Mouse (Mus musculus): ENCODE measurements around the gene 1600014C23Rik. TPM values are rescaled to one million over a fixed set of nuclear protein-coding genes. Genes with fewer than 3 reads are reported as not detected.

1600014C23Rik gene
- total RNA-seq (2023) = not detected

DNA sequence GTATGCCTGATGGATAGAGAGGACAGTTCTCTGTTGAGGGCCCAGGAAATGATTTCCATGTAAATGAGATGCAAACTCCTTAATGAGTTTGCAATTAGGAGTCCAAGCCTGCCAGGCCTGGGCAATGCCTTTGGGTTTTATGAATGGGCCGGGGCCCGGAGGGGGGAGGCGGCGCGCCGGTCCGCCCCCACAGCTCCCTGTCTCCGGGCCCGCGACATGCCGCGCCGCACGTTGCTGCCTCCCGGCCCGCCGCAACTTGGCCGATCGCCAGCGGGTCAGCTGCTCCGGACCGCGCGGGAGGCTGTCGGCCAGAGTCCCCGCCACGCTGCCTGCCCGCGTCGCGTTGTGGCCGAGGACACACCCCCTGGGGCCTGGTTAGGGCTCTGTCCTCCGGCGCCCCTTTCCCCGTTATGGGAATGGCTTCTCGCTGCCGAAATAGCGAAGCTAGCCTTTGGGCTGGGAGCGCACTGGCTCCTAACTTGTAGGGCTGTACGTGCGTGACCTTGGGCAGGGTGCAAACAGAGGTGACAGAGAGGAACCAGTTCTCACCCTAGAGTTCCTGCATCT is at the start of gene 1600014C23Rik:
Gene 1600014C23Rik, minus strand, starts transcription at position 110 of the 567 bp plus-strand sequence.

DNA sequence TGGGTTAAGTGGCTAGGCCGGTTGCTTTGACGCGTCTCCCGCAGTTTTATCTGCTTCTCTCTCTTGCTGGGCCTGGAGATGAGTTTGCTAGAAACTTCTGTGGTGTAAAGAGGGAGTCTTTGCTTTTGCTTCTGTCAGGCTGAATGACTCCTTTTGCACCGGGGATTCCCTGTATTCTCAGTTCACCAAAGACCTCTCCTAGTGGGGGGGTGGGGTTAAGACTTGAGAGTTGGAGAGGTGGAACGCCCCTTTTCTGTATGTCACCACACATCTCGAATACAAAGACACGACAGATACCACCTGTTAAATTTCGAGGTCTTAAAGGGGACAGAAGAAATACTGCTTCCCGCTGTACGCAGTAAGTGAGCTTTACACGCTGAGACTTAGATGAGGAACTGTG is 46.9 kb downstream of the 1600014C23Rik start, which contains the start of gene Tmem63b:
Gene Tmem63b, minus strand, starts transcription at position 190 of the 400 bp plus-strand sequence.

DNA sequence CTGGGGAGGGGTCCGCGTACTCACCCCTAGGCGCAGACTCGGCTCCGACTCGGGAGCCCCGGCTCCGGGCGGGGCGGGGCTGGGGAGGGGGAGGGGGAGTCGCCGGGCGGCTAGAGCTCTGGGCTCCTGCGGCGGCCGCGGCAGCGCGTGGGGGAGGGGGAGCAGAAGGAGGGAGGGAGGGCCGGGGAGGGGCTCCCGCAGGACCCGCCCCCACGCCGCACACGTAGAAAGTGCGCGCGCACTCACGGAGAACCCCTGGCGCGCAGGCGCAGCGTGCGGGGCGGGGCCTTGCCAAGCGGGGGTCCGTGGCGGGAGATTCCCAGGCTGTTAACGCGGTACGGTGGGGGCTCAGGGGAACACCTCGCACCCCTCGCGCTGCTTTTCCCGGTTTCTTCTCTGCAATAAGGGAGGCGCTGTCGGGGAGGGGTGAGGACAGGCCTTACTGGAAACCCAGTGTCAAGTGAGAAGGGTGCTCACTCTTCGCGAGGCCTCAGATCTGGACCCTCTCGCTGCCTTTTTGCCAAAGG is 47.5 kb downstream of the 1600014C23Rik start, which contains the start of gene Mrpl14:
Gene Mrpl14, plus strand, starts transcription at position 230 of the 527 bp plus-strand sequence.

Other genes starting within 250 kb of the 1600014C23Rik start
- gene Aars2, start 227.0 kb downstream of the 1600014C23Rik start, total RNA-seq (2023) = 1 to 10 TPM; 8.9 TPM
- gene Tcte1, start 210.4 kb downstream of the 1600014C23Rik start, total RNA-seq (2023) = not detected
- gene Tmem151b, start 184.2 kb downstream of the 1600014C23Rik start, total RNA-seq (2023) = under 1 TPM; 0.09 to 0.18 TPM
- 100 to 1,000 TPM; 172 to 190 TPM for gene Nfkbie, start 178.1 kb downstream of the 1600014C23Rik start, total RNA-seq (2023)
- 10 to 100 TPM; 74.0 to 90.3 TPM for gene Slc35b2, start 170.0 kb downstream of the 1600014C23Rik start, total RNA-seq (2023)
- gene Hsp90ab1, start 160.6 kb downstream of the 1600014C23Rik start, total RNA-seq (2023) = 100 to 1,000 TPM; 744 to 768 TPM
- gene Slc29a1, start 134.2 kb downstream of the 1600014C23Rik start, total RNA-seq (2023) = 100 to 1,000 TPM; 103 to 113 TPM
- gene Mymx, start 131.7 kb downstream of the 1600014C23Rik start, total RNA-seq (2023) = not detected
- 1 to 10 TPM; 1.2 to 2.0 TPM for gene Capn11, start 74.5 kb downstream of the 1600014C23Rik start, total RNA-seq (2023)
- gene Mrpl14, start 47.5 kb downstream of the 1600014C23Rik start, total RNA-seq (2023) = 10 to 100 TPM; 47.5 to 51.1 TPM
- 10 to 100 TPM; 34.6 to 34.9 TPM for gene Tmem63b, start 46.9 kb downstream of the 1600014C23Rik start, total RNA-seq (2023)

Measured in monocyte, adult 59 days (primary cell).